Mouse (Mus musculus) CD4-positive, CD25-positive, alpha-beta regulatory T cell, adult 4 months (primary cell): Measurements from ENCODE around the gene Ppm1m. TPM values are rescaled to one million over a fixed set of nuclear protein-coding genes. Genes with fewer than 3 reads are reported as not detected.
"Not testable (repeated sequence)": the region's sequence is repeated elsewhere in the genome, so short reads cannot be mapped to it uniquely, and the experiment has no call there.

Experiments
- ATAC-seq: one replicate; pipeline ENCODE4 v1.8.0; 2017
- polyA plus RNA-seq, 2 experiments: library from polyadenylated mRNA; unstranded; fragments of 100-300 nt; shearing (Covaris generic); gene quantifications; one replicate each; pipeline ENCODE4 v1.2.1; 2017

Gene Ppm1m
- polyA plus RNA-seq, 2 experiments from 2014 or later, result 19.8 to 24.0 TPM

DNA sequence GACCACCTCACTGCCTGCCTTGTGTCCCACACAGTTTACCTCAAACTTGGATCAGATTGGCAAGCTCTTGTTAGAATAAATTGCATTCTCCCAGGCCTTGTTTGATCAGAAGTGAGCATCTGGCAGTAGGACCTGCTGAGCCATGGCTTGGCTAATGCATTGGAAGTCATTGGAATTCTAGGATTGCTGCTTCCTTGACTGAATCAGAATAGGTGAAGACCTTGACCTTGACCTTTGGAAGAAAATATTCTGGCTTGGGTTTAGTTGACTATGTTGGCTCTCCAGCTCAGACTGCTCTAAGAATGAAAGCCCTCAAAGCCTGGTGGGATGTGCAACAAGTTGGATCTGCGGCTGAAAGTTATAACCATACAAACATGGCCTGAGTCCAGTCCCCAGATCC, 8.2 kb downstream of the Ppm1m start:
- ATAC-seq, result no peak

DNA sequence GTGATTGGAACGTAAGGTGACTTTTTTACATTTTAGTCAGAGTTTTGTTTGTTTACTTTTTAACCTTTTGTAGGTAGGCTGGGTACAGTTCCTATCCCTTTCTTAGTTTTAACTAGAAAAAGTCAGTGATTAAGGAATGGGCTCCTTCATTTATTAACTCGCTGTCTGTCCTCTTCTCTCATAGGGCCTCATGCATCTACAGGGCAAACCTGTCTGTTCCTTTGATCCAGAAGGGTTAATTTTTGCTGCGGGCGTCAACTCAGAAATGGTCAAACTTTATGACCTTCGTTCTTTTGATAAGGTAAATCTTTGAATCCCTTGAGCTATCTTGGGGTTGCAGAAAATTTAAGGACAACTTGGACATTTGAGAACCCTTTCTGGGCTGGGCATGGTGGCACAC, 15.6 kb downstream of the Ppm1m start:
- no peak for ATAC-seq

DNA sequence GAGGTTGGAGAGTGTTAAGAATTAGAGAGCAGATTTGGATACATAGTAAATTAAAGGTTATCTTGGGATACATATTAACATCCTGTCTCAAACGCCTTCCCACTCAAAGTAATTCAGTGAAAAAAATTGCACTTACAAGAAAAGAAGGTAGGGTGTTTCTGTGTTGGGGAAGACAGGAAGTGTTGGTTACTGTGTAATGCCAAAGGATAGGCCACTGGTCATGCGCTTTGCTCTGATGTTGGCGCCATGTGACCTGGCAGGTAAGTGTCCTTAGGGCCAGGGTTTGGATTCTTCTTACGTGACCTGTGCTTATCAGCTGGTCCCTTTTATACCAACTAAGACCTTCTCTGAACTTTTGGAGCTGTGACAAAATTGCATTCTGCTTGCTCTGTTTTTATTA, 17.4 kb downstream of the Ppm1m start:
- ATAC-seq, result peak; percentile 62

DNA sequence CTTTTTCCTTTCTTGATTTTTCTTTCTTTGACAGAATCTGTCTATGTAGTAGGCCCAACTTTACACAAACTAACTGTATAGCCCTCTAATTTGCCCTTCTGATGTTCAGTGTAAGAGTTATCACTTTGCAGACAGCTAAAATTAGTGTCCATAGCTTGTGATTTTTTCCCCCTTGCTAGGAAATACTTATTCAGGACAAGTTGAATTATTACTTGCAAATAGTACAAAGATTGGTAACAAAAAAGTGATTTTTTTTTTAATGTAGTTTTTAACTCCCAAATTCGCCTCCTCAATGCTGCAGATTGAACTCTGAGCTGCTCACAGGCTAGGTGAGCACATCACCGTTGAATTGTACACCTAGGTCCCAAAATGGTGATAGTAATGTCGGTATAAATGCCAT, 19.6 kb downstream of the Ppm1m start:
- ATAC-seq, result no peak

DNA sequence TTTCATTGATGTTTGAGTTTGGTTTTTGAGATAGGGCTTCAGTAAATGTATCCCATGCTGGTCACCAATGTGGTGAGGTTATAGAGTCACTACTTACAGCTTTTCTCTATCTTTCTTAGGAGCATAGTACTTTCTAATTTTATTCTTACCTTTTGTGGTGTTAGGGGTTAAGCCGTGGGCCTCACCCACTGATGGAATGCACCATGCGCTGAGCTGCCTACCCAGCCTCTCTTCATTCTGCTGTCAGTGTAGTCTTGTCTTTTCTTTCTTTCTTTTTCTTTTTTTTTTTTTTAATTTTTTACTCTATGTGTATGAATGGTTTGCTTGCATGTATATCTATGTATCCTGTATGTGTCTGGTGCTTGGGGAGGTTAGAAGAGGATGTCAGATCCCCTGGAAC, 20.1 kb downstream of the Ppm1m start:
- ATAC-seq, result no peak

DNA sequence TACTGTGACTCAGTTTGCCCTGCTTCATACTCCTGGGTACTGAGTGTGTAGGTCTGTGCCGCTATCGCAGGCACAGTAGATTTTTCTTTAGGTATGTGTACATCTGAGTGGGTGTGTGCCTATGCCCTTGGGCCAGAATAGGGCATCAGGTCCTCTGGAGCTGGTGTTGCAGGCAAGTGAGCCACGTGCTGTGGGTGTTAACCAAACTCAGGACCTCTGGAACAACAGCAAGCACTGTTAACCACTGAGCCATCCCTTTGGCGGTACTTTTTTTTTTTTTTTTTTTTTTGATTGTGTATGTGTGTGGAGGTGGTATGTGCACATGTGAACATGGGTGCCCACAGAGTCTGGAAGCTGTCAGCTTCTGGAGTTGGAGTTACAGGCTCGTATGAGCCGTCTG, 21.7 kb downstream of the Ppm1m start:
- no peak for ATAC-seq

DNA sequence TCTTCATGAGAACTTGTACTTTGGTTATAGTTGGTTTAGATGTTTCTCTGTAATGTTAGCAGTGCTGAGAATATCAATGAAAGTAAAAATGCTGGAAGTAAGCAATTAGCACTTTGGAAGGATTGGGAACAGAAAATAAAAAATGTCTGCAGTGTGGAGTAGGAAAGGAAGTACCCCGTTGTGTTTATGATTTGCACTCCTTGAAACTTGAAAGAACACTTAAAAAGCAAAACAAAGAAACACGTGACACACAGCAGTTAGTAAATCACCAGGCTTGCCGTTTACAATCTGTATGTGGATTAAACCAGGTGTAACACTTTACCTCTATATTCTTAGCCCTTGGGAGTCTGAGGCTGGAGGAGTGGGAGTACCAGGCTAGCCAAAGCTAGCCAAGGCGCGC, 22.8 kb downstream of the Ppm1m start:
- ATAC-seq, result peak; percentile 23

DNA sequence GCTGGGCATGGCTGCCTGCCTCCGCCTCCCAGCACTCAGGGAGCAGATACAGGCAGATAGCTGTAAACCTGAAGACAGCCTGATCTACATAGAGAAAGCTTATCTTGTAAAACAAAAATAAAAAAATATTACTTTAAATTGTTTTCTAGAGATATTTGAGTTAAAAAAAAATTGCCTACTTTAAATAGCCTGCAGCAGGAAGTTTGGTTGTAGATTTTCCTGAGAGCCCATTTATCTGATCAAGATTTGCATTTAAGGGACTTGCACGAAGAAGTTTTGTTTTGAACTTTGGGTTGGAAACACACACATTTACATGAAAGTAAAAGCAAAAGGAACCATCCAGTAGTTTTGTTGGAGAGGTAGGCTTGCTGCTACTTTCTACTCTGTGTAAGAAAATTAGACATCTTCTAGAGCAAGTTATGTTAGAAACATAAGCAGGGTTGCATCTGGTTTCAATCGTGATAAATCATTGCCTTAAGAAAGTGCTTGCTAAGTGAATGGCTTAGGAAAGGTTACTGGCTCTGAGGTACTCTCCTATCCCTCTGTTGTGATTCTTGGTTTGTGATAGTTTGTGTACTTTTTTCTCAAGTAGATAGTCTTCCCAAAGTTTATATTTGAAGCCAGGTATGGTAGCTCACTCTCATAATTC, 23.9 kb downstream of the Ppm1m start:
- ATAC-seq, result peak; percentile 7

DNA sequence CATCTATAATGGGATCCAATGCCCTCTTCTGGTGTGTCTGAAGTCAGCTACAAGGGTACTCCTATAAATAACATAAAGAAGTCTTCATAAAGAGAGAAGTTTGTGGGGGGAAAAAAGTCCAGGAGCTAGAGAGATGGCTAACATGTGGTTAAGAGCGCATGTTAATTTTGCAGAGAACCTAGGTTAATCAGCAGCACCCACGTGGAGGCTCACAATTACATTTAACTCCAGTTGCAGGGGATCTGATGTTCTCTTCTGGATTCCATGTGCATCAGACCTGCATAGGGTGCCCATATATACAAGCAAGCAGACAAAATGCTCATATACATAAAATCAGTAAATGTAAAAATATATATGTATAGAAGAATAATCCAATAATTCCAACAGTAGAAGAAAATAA, 26.2 kb downstream of the Ppm1m start:
- ATAC-seq, result no peak

DNA sequence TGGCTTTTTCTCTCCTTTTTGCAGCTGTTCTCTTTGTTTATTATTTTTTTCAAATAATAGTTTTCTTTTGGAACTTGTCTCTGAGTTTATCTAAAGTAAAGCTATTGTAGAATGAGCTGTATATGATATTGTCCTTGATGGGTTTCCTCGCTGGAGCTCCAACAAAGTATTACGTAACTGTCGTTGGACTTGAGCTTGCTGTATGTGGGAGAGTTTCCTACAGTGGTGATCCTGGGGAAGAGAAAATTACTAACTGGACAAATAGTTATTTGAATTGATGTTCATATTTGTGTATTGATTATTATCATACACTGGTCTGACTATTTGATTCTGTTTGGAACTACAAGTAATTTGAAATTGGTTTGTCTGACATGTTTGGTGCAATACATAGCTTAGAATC, 27.0 kb downstream of the Ppm1m start:
- no peak for ATAC-seq

DNA sequence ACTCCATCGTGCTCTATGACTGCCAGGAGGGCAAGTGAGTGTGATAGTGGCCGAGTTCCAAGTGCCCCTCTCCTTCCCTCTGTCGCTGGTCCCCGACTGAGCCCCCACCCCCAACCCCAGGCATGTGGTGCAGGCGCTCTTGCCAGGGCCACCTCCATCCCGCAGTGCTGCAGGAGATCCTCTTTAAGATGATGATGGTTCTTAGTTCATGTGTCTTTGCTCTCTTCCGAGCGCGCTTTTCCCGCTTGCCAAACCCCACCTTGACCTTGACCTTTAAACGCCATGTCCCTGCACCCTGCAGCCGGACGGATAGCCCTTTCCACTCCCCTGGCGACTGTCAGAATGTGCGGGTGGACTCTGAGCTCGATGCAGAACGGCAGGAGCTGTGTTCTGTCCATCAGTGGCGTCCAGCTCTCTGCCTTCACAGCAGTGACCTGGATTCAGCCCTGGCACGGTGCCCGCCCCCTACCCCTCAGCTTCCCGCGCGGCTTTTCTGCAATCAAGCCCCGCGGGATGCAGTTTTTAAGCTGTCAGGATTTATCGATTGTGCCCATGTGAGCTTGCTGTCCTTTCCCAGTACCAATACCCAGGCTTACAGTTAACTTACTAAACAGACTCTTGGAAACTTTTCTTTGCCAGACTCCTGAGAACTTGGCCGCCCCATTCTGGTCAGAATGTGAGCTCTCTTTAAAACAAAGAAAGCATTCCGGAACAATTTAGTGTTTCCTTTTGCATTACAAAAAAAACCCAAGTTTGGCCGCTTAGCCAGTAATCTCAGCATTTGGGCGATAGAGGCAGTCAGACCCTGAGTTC, 28.0 kb downstream of the Ppm1m start:
- ATAC-seq, result peak; percentile 3

DNA sequence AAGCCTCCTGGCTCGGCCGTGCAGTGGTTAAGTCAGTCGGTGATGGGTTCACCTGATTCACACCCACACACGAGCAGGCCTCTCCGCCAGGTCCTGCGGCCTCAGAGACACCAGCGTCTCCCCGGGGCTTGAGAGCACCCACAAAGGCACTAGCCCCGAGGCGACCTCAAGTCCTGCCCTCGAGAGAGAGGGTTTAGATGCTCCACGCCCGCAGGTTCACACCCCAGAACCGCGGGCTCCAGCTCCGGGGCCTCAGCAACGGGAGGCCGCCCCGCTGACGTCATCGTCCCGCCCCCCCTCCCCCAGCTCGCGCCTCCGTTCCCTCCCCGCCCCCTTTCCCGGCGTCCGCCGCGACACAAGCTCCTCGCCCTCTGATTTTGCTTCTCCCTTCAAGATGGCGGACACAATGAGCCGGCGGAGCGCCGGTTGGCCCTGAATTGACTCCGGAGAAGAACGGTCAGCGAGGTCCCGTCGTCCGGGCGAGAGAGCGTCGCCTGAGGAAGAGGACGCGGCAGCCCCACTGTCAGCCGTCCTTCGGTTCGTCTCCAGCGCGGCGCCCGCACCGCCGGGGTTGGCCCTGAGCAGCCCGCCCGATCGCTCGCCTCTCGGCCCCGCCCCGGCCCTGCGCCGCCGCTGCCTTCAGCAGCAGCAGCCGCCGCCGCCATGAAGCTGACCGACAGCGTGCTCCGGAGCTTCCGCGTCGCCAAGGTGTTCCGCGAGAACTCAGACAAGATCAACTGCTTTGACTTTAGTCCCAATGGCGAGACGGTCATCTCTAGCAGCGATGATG, 28.8 kb downstream of the Ppm1m start, which contains the start of gene Wdr82:
TSS of gene Wdr82 (plus strand) at position 373 of the 790 bp plus-strand sequence.
- ATAC-seq, result peak; percentile 81

DNA sequence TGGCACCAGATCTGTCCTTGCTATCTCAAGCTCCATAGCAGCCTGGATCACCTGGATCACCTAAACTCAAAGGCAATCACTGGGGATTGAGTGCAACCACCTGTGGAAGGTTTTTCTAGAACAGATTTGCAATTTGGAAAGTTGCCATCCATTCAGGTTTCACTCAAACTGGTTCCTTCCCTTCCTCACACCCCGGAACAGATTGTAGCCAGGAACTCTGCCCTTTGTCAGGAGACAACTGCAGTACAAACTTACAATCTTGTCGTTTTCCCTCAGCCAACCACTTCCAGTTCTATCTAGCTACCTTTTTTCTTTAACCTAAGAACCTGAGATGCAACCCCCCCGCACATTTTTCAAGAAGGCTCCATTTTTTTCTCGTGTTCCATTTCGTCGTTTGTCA, 29.6 kb downstream of the Ppm1m start:
- no peak for ATAC-seq

DNA sequence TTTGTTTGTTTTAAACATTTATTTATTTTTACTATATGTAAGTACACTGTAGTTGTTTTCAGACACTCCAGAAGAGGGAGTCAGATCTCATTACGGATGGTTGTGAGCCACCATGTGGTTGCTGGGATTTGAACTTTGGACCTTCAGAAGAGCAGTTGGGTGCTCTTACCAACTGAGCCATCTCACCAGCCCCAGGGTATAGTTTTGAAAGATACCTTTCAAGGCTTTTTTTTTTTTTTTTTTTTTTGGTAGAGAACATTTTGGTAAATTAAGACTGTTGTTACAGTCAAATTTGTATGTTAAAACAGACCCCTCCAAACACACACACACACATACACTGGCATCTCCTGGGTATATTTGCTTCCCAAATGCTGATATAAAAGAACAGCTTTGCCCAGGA, 30.5 kb downstream of the Ppm1m start:
- ATAC-seq, result not testable (repeated sequence)

DNA sequence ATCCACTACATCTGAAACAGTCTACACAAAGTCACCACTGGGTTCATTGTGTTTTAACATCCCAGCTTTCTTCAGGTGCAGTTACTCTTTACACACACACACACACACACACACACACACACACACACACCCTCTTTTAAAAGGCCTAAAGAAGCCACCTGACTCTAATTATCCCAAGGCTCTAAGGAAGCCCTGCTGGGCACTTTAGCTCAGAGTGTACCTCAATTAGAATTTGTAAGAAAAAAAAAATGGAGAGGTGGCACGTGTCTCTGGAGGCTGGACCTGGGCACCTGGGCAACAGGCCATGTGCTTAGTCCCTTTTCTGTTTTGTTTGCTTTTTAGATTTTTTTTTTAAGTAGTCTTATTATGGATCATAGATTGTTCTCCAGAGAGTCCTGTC, 31.8 kb downstream of the Ppm1m start:
- ATAC-seq, result no peak

DNA sequence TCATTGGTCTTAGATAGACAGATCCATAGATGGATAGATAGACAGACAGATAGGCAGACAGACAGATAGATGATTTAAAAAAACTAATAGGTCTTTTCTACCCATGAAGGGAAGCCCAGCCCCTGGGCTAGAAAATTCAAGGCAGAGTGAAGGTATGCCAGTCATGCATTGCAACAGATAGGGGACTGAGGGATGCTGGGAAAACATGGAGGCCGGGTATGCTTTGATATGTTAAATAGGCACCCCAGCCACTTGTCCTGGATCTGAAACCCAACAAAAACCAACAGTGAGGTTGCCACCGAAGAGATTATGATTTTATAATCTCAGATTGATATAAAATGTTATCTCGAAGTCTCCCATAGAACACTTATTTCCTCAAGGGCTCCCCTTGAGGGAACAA, 32.3 kb downstream of the Ppm1m start:
- no peak for ATAC-seq

DNA sequence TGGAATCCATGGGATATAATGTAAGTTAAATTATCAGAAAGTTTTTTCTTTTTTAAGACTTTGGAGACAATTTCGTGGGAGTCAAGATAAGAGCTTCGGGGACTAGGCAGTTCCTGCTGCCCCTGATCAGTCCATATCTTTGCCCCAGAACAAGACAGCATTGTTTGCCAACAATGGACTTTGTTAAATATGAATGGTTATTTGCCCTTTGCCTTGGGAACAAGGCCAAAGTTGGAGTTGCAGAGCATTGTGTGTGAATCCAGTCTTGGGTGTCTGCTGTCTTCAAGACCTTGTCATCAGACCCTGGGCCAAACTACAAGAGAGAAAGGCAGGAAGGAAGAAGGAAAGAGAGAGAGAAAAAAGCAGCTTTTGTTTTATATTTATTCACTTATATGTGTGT, 32.8 kb downstream of the Ppm1m start:
- no peak for ATAC-seq

DNA sequence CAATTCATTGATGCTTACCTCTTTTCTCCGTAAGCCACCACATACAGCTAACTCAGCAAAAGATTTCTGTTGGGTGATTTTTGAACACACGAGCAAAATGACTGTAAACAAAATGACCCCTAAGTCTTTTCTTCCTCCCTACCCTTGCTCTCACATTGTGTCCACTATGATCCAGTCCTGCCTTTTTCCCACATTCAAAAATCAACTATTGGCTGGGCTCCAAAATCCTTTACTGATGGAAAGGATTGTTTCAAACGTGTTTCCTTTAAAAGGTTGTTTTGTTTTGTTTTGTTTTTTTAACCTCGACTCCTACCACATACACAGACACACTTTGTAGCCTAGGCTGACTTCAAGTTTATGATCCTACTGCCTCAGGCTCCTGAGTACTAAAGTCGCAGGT, 39.1 kb downstream of the Ppm1m start:
- ATAC-seq, result no peak

DNA sequence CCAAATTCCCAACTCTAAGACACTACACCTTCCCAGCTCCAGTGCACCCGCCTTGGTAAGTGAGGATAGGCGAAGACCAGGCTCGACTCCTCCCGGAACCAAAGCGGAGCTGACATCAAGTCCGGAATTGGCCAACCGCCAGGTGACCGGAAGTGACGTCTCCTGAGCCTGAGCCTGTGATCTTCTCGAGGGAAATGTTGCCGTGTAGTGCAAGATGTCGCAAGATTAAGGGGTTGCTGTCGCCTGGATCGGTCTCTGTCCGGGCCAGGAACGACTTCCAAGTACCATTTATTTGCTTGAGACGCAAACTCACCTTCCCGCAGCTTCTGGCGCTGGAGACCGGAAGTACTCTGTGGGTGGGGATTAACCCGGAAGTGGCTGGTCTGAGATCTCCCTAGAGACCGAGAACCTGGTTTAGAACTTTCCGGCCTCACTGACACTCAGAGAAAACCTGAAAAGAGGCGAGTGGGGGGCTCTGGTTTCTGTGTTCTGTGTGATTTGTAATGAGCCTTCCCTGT, 39.7 kb downstream of the Ppm1m start:
- ATAC-seq, result peak; percentile 94

DNA sequence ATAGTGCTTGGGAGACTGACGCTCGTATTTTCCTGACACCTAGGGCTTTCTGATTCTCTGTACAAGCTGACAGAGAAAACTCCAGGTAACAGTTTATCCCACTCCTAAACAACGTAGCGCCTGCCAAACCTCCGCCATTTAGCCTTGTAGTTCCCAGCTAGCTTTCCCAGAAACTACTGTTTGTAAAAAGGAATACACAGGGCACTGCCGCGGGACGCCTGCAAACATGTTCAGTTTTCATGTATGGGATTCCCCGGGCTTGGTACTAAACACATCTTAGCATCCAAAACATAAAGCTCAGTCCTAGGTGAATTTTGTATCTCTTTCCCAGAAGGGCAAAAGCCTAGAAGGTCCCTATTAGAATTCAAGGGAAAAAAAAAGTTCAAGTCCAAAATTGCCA, 40.3 kb downstream of the Ppm1m start:
- no peak for ATAC-seq

DNA sequence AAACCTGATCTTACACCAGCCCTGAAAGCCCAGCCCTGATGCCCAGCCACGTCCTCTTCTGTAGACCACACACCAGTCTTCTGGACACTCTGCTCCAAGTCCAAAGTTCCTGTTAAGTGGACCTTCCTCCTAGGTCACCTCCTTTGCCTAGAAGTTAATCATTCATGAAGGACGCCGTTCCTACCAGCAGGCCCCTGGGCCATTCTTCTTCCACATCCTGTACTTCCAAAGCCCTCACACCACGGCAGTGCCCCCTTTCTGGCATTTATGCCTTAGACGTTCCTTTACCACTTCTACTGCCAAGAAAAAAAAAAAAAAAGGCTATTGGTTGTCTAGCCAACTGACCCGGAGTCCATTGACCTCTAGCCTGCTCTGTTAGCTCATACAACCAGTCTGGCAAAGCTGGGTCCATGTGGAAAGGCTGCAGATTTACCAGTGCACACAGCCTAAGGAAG, 41.5 kb downstream of the Ppm1m start, which contains the start of gene Glyctk:
TSS of gene Glyctk (minus strand) at position 102 of the 455 bp plus-strand sequence.
- ATAC-seq, result no peak

DNA sequence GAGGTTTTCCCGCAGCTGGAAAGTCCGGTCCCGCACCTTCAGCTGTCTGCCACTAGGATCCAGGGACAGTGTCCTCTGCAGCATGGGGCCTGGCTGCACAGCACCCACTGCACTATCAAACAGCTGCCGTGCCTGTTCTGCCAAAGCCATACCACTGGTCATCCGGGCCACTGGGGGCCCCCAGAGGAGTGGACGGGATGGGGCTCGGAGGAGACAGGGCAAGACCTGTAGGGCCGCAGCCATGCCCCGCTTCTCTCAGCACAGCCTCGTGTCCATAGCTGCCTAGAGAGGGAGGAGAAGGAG, 42.0 kb downstream of the Ppm1m start:
- no peak for ATAC-seq

DNA sequence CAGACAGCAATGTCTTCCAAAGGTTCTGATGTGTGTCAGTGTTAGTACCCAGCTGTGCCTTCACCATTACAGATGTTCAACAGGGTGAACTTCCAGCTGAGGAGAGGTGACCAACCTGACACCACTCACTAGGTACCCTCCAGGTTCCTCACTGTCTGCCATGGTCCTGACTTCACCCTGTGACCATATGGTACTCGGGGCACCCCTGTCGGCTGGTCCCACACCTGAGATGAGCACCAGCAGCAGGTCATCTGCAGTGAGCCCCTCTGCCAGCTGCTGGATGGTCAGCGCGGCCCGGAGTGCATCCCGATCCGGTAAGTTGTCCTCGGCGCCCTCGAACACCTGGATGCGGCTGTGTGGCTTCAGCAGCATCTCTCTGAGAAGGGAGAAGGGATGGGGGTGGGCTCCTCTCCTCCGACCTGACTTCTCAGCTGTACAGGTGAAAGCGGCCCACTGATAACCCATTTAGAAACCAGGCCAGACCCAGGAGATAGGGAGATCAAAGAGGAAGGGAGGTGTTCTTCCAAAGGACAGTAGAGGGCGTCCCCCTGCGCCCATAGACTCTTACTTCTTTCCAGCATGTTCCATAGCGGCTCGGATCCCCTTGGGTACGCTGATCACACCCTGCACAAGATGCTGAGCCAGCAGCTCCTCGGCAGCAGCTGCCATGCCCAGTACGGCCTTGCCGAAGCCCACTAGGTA, 42.5 kb downstream of the Ppm1m start:
- ATAC-seq, result no peak
